Mouse (Mus musculus): ENCODE measurements around the gene Khdc3.
"Not testable (repeated sequence)": the region's sequence is repeated elsewhere in the genome, so short reads cannot be mapped to it uniquely, and the experiment has no call there.

The Khdc3 gene

DNA sequence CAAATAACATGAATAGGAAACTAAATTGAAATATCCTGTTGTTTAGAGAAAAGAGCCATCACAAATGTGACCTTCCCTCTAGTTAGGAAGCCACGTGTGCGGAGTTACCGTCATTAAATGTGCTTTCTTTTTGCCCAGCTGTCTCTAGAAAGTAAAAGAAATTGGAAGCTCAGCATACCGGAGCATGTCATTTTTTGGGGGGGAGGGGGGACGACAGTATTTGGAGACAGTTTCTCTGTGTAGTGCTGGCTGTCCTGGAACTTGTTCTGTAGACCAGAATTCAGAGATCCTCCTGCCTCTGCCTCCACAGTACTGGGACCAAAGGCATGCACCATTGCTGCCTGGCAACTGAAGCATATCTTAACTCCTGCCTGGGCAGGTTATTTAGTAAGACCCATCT, at the start of gene Khdc3:
Gene Khdc3, plus strand, starts transcription at position 301 of the 400 bp plus-strand sequence.
- DNase-seq = no peak

DNA sequence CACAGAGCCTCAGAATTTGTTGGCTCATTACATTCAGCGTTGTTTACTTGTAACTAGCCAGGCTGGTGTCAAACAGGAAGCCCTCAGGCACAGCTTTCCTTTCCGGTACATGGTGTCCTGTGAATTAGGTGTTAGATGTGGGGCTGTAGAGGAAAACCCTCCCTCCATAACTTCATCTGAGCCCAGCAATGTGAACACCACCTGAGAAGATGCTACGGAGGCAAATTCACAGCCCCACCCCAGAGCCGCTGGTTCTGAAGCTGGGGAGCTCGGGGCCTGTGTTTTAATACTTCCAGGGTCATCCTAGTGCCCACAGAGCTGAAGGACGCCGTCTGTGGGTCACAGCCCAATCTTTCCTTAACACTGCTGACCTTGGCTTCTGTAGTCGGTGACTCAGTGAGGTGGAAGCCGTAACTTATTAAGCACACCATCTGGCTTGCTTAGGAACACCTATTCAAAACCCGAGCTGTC, 46.2 kb upstream of the Khdc3 start:
- no peak for DNase-seq

DNA sequence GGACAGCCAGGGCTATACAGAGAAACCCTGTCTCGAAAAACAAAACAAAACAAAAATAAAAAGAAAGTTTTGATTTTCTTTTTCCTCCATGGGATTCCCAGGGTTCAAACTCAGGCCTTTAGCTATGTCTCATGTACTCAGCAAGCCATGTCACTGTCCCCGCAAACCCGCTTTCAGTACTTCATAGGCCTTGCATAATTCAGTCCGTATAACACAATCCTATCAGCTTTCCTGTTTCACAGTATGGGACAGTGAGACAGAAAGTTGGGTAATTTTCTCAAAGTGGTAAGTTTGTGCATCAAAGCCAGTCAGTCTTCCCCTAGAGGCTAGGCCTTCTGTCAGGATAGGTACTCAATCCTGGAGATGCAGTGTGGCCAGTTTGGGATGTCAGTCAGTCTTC, 42.4 kb upstream of the Khdc3 start:
- DNase-seq = no peak

DNA sequence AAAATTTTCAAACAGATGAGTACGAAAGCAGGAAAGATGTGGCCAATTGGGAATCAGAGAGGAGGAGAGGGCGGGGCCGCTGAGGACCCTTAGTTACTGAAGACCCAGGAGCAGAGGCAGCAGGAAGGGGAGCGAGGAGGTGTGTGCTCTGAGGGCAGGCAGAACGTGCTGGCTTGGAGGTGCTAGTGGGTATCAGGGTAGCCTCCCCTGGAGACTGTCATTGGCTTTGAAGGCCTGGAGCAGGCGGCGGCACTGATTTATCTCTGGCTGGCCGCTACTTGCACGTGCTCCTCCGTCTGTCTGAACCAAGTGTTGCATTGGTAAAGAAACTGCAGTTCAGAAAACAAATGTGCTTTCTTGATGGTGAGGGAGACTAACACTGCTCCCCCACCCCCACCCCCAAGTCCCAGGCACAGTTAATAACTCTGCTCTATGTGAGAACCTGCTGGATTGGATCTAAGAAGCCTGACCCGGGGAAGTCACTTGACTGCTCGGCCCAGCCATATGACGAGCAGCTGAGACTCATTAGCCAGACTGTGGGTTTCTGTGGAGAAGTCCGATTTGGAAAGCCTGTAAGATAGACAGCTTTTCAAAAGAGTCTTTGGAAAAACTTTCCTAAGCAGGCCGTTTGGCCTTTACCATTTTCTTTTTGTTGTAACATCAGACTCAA, 37.9 kb upstream of the Khdc3 start:
- peak; percentile 57 for DNase-seq

DNA sequence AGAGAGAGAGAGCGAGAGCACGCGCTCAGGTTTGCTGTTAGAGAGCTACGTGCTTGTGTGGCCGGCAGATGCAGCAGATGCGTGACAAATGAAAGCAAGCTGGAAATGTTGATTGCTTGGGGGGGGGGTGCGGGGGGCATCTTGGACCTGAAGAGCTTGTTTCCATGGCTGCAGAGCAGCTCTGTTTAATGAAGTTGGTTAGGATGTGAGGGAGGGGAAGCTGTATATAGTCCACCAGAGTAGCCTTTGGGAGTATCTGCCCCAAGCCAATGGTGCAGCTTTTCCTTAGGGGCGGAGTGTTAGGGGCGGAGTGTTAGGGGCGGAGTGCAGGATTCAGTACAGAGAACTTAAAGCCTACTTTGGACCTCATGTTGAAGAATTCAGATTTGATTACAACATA, 34.5 kb upstream of the Khdc3 start:
- no peak for DNase-seq

DNA sequence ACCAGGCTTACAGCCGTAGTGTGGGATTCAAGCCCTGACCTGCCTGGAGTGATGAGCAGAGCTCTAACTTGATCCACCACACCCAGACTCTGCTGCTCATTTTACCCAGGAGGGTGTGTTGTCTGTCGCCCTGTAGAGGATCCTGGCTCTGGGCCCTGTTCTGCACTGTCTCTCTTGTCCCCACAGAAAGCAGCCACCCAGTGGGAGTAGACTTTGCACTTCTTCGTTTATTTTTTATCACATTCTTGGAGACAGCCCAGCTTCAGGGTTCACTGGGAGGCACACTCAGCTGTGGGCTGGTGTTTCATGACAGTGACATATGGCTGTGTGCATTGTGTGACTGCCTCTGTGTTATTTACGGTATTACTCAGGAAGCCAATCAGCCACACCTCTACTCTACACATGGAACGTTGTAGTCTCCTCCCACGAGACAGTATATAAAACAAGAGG, 33.4 kb upstream of the Khdc3 start:
- DNase-seq = peak; percentile 63

DNA sequence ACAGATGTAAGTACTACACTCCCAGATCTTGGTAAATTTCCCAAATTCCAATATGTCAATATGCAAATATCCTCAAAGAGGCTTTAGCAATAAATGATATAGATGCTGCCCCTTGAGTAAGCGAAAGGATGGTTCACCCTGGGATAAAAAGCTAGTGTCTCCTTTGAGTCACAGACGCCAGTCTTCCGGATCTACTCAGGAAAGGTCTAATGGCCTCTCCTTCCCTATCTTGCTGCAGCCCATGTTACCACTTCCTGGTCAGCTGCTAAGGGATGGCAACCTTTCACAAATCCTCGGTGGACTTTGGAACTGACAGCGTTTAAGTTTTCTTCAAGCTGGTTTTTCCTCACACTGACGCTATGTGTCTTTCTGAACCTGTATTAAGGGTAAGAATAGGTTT, 32.9 kb upstream of the Khdc3 start:
- no peak for DNase-seq

DNA sequence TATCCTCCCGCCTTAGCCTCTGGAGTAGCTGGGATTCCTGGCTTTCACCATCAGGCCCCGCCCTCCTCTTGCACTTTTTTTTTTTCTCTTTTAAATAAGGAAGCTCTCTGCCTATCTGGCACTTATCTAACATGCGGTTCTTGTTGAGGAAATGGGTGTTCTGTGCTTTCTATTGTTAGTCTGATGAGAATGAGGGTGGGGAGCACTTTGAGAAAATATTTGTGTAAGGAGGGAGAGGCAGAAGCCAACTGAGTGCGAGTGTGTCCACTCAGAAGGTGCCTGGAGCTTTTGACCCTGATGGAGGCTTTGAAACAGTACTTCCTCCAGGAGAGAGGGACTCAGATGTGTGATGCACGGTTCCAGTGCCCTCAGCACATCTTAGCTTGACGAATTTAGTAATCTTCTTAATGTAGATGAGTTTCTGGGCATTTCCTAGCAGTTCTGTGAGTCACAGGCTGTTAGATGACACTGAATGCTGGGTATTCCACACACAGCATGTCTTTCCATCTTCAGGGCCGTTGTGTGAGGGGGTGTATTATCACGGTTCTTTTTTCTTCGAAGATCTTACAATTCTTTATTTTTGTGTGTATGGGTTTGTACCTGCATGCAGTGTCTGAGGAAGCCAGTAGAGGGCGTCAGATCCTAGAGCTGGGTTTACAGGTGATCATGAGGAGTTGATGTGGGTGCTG, 30.5 kb upstream of the Khdc3 start:
- DNase-seq = no peak

DNA sequence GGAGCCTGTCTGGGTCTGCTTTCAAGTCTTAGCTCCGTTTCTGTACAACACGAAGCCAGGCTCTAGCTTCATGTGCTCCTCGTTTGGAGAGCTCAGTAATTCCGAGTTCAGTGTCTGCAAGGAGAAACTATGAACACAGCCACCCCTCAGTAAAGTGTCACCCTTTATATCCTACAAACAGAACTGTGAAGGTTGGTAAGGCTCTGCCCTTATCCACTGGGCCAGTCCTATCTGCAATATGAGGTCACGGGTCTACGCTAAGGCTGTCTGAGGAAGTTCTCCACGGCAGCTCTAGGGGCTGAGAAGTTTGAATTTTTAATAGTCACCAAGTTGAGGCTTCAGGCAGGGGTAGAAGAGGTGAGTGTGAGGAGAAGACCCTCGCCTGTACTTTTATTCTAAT, 29.2 kb upstream of the Khdc3 start:
- DNase-seq = no peak

DNA sequence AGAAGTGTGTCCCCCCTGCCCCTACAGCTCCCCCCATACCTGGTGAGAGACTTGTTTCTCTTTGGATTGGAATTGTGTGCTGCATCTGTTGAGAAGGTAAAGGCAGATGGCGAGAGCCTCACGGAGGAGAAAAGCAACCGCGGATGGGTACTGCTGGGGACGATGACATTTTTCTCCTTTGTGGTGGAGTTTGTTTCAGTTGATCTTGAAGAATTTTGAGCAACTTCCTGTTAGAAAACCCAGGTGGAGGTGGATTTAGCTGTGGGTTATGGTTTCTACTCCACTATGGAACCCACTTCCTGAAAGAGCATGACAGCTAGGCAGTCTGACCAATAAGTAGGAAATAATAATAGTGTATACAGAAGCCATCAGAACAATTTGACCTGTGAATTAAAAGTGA, 28.5 kb upstream of the Khdc3 start:
- no peak for DNase-seq

DNA sequence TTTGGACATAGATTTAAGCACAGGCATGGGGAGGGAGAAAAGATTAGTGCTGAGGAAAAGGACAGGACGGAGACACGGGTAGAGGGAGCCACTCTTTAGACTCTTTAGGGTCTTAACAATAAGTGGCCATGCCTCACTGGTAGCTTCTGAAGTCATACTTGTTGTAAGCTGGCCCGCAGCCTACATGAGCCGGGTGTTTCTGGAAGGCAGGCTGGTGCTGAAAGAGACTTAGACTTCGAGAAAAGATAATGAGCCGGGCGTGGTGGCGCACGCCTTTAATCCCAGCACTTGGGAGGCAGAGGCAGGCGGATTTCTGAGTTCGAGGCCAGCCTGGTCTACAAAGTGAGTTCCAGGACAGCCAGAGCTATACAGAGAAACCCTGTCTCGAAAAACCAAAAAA, 22.3 kb upstream of the Khdc3 start:
- DNase-seq = not testable (repeated sequence)

DNA sequence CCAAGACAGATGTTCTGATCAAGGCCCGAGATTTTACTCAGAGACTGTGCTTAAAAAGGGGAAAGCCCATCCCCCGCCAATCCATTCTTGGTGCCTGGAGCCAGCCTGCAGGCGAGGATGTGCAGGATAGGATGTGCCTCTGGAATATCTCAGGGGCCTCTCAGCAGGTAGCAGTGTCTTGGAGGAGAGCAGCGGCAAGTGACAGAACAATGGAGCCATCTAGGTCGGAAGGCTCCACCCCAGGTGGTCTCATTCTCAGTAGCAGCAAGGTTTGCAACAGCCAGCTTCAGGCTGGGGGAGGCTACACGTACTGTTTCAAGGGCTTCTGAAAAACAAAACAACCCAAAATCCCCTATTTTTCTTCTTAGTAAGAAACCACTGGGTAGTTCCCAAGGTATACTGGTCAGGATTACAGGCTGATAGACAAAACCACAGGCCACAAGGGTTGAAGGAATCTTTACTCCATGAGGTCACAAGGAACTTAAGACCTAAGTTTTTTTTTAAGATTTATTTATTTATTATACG, 21.8 kb upstream of the Khdc3 start:
- no peak for DNase-seq

DNA sequence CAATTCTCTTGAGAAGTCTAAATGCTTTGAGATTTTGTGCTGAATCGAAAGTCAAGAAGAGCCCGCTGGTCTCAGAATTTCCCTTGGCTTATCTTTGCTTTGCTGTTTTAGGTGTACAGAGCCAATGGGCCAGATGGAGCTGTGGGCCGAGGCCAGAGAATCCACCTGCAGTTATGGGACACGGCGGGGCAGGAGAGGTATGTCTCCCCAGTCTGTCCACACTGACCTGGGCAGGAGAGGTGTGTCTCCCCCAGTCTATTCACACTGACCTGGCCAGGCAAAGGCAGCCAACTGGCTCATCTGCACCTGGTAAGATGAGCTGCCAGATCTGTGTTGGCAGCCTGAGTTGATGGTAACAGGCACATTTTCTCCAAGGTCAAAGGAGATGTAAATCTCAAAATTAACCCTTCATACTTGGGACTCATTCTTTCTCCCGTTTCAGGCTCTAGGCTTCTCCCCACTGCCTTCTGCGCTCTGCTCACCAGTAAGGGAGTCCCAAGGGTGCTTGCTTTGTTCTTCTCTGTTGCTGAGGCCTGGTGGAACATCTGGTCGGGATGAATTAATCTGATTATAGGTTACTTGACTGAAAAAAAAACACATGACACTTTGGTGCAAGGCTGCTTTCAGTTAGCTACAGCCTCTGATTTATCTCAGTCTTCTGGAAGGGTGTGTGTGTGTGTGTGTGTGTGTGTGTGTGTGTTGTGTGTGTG, 19.2 kb upstream of the Khdc3 start:
- DNase-seq = no peak

DNA sequence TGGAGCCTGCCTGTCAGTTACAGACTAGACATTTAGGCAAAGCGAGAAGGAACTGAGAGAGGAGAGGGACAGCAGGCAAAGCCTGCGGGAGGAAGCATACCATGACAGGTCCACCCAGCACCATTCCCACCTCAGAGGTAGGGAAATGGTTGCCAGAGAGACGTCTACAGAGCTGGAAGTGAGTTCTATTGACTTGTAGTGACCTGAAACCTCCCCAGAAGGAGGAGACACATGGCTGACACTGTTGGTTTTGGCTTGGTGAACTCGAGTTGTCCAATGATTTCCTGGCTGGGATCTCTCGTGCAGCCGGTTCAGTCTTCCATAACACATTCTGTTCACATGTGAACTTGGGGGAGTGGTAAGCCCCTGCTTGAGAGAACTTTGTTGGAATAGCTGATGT, 17.7 kb upstream of the Khdc3 start:
- DNase-seq = no peak

DNA sequence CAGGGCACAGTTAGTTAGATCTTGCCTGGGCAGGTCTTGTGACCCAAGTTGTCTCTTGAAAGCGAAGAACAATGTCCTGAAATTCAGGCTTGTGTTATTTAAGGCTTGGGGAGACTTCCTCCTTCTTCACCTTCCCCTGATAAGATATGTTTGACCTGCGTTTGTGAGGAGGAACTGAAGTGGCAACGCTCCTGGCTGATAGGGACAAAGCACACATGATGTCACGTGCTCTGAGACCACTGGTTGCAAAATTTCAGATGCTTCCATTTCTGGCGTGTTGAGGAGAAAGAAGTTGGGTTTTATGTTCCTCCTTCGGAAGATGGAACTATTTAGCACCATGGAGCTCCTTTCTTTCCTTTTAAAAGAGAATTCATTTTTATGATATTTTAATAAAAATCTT, 15.8 kb upstream of the Khdc3 start:
- no peak for DNase-seq

DNA sequence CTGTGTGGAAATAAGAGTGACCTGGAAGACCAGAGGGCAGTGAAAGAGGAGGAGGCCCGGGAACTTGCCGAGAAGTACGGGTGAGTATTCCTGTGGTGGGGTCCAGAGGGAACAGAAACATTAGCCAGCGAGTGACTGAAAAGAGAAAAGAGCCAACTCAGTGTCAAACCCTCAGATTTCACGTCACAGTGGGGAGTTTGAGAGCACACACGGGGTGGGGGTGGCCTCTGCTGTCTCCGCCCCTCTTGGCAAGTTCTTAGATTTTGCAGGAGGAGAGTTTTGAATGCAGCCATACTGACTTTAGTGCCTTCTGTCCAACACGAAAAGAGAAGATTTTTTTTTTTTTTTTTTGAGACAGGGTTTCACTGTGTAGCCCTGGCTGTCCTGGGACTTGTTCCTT, 14.5 kb upstream of the Khdc3 start:
- DNase-seq = peak; percentile 44

DNA sequence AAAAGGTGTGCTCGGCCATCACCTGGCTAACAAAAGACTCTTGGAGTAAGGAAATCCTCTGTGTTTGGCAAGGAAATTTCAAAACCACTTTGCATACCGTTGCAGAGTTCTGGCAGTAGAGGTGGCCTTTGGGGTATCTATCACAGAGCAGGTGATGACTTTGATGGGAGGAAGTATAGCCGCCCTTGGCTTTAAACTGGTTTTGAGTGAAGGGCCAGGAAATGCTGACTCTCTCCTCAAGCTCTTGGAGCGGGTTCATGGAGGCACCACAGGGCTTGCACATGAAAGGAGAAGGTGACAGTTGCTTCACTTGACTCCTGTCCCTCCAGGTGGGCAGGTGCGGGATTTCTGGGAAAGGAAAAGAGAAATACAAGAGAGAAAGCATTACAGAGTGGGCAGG, 14.1 kb upstream of the Khdc3 start:
- DNase-seq = no peak

DNA sequence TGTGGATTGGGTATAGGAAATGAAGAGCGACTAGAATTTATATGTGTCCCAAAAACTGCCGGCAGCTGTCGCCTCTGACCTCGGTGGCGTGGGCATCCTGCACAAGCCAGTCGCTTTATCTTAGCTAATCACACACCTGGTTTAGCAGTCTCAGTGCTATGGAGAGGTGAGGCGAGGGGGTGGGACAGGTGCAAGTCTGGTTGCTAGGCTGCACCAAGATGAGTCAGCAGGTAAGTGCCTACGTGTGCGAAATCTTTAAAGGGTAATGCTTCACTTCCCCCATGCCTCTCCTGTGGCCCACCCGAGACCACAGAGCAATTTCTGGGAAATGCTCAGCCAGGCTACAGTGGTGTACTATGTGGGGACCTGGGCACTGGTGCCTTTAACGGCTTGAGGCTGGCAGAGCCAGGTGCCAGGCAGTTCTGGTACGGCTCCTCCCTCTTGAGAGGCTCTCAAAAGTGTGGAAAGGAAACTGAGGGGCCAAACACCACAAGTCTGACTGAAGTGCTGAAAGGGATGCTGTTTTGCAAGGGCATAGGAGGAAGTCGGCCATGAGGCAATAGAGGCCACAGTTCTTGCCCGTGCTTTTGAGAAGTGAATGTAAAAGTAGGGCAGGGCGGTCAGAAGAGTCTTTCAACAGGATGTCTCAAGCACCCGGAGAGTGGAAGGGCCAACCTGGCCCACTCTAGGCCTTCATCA, 12.3 kb upstream of the Khdc3 start:
- no peak for DNase-seq

DNA sequence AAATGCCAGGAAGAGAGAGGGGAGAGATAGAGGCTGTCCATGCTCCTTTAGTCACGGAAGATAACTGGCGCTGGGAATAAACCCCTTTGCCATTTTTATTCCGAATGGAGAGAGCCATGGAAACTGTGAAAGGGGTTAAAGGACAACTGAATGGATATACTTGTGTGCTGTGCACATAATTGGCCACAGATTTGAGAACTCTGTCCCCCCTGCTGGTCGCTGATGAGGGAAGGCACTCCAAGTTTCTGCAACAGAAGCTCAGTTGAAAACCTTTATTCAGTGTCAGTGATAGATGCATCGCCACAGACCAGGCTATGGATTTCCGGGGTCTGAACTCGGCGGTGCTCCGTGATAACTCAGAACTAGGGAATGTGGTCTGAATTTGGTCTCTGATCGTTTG, 11.5 kb upstream of the Khdc3 start:
- no peak for DNase-seq

DNA sequence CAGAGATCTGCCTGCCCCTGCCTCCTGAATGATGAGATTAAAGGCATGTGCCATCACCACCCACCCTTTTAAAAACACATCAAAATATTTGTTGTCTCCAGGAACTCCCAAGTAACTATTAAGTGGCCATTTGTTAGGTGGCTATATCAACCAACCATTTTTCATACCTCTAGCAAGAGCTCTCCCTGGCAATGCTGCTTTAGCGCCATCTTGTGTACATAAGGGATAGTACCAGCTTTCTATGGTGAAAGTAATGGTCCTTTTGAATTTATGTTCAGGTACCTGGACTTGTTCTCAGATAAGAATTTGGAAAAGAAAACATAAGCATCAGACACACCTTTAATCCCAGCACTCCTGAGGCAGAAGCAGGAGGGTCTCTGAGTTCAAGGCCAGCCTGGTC, 9.9 kb upstream of the Khdc3 start:
- peak; percentile 39 for DNase-seq

DNA sequence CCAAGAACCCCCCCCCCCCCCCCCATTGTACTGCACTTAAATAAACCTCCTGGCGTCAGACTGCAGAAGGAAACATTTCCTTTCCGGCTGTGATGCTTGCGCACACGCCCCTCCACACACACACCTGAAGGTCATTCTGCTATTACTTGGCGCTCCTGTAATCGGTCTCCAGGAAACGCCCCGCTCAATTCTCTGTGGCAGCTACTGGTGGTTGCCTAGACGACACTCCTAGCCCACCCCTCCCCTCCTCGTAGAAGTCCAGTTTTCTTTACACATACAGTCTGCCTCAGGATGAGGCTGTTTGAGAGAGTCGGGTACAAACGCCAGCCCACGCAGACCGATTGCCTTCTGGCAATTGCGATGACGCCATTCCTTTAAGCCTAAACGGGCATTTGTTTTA, 7.1 kb upstream of the Khdc3 start:
- no peak for DNase-seq

DNA sequence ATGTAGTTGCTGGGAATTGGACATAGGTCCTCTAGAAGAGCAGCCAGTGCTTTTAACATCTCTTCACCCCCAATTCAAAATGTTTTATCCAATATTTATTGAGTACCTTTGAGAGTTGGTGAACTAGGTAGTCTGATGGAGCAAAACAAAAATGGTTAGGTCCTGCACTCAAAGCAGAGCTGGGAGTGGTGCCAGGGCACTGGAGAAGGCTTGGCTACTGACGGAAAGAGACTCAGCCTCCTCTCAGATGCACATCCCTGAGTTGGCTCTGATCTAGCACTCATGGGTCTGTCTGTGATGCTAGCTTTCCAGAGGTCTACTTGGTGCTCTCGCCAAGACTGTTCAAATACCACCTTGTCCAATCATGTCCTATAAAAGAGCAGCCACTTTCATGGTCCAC, 3.7 kb upstream of the Khdc3 start:
- DNase-seq = no peak

DNA sequence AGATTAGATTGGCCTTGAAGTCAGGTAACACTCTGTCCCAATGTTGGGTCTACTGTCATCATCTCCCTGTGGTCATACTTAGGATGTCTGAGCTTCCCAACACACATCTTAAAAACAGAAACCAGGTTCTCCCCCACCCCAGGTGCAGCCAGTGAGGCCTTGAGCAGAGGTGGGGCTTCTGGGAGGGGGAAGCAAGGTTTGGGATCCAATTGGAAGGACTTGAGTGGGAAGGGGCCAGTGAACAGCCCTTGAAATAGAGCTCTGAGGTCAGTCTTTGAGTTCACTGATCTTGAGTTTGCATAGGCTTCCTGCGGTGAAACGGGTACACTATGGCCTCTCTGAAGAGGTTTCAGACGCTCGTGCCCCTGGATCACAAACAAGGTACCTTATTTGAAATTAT, 545 bp downstream of the Khdc3 start, which contains the start of gene Gm20509:
Gene Gm20509, plus strand, starts transcription at position 290 of the 400 bp plus-strand sequence.
- DNase-seq = no peak
